Mouse (Mus musculus) cerebellum, adult 2 months (tissue): ENCODE measurements around the gene Prkaa2.
A peak's percentile ranks its signal among the peaks of the same experiment; 100 is the strongest.

ENCODE experiments used
- CTCF ChIP-seq: fragments of 200-500 bp; IDR thresholded peaks from 2 replicates; pipeline ENCODE4 v1.5.1; 2011; ENCODE audit warnings: low read depth, mild to moderate bottlenecking, control low read depth, low read length, moderate library complexity, borderline replicate concordance; ENCODE audit not compliant: insufficient read depth
- POLR2A ChIP-seq: fragments of 200-500 bp; IDR thresholded peaks from 2 replicates; pipeline ENCODE4 v1.6.1; 2011; ENCODE audit warnings: low read length, control low read depth, borderline replicate concordance; ENCODE audit not compliant: insufficient read depth

GRCm38 (mm10) chr4:105151911-105152690 lies 42.4 kb upstream of the Prkaa2 start:
- TF ChIP-seq POLR2A (no peak), CTCF (peak; percentile 76)
